Mouse (Mus musculus) urinary bladder, postnatal 36 days (tissue): Measurements from ENCODE around the gene Kcnc2.
"Not testable (repeated sequence)": the region's sequence is repeated elsewhere in the genome, so short reads cannot be mapped to it uniquely, and the experiment has no call there.

ENCODE experiments used
- DNase-seq, 2 experiments: peaks; one replicate each; pipeline ENCODE4 v3.0.0; 2022; ENCODE audit warnings: low spot score in 2 of 2, mixed read lengths in 1 of 2

Gene Kcnc2

DNA sequence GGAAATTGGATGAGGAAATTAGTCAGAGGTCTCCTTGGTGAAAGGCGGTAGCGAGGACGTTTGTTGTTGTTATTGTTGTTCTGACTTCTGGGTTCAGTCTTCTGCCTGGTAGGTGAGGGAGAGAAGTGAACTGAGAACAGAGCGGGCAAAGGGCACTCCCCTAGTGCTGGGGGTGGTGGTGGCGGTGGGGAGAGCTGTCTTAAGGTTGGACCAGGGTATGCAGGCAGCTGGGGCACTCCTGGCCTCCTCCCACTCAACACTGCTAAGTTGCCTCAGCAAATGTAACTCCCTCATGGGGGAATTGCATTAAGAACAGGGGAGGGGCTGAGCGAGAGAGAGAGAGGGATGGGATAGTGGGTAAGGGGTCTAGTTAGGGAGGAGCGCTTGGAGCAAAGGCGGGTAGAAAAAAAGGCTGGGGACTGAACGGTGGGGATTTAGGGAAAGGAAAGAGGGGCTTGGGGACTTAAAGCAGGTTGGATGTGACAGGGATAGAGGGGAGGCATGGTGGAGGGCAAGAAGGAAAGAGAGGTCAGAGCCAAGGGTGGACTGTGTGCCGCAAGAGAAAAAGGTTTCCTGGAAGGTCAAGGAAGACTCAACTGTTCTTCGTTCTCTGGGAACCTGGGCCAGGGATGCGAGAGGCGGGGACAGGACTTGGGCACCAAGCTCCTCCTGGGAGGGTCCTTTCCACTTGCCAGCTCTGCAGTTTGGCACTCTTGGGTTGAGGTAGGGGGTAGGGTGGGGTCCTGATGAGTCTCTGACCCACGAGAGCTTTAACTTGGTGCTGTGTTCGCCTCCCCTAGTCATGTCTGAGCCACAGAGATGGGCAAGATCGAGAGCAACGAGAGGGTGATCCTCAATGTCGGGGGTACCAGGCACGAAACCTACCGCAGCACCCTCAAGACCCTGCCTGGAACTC lies at the start of gene Kcnc2:
Kcnc2 (plus strand) TSS at position 235 of the 916 bp plus-strand sequence.
- no peak for DNase-seq

- no peak for DNase-seq
Observed at GRCm38 (mm10) chr10:112227073-112227472, 43.8 kb upstream of the Kcnc2 start.

DNA sequence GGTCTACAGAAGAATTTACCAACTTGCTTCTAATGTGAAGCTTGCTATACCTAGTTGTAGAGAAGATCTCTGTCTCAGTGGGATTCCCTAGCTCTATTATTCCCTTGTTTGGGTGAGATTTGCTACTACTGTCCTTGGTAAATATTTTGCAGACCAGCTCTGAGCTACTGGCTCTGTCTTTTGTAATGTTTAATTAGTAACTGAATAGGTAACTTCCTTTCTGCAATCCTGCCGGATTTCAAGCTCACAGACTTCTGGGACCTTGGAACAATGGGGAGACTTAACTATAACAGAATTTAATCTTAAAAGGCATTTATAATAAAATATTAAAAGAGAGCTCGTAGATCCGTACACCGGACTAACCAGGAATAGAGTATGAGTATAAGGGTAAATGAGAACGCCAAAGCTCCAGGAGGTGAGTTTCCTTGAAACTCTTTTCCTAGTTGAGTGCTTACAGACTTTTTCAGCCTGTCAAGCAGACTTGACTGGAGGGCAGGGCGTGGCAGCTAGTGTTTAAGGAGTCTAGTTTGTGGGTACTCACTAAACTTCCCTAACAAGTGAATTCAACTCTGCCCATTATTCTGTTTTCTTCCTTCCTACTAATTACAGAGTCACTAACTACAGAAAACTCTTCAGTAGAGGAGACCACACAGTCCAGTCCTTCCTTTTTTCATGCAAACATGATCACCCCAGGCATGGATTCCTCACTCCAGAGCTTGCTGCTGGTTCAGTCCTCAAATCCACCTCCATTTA lies 41.7 kb upstream of the Kcnc2 start:
- DNase-seq, result not testable (repeated sequence)

GRCm38 (mm10) chr10:112232733-112233132 lies 38.2 kb upstream of the Kcnc2 start:
- DNase-seq, result not testable (repeated sequence)

DNA sequence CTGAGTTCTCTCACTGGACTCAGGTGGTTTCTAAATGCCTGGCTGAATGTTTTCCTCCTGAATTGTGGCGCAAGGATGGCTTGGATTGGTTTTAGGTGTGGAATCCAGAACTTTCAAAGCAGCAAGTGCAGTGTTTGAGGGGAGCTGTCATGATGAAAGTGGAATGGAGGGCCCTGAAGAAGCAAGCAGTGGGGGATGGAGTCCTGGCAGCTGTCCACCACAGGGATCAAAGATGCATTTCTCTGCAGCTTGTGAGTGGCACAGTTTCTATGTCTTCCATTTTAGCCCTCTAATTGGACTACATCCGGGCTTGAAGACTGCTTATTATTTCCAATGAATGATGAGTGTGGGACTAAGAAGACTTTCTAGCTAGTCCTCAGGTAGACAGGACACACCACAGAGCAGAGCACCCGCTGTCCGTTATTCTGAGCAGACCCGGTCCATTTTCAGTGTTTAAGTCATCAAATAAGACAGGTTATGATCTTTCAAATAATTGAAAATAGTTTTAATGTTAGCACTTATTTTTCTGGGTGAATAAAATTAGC lies 35.5 kb upstream of the Kcnc2 start:
- DNase-seq, result not testable (repeated sequence)

DNA sequence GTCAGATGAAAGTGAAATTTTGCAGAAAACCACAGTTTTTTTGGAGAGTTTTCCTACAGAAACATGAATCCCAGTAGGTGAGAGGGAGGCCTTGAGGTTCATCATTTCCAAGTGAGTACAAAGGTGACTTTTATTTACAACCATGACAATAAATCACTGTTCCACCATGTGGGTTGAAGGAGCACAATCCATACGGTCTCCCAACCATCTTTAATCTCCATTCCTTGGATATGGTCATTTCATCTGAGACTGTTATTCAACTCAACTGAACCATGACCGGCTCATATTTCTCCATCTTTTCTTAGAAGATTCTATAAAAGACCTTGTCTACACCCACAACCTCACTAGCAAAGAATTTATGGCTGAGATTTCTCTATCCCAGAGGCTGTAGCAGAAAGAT lies 22.6 kb upstream of the Kcnc2 start:
- DNase-seq, result no peak

- no peak for DNase-seq
Observed at GRCm38 (mm10) chr10:112263467-112263866, 7.5 kb upstream of the Kcnc2 start.

DNA sequence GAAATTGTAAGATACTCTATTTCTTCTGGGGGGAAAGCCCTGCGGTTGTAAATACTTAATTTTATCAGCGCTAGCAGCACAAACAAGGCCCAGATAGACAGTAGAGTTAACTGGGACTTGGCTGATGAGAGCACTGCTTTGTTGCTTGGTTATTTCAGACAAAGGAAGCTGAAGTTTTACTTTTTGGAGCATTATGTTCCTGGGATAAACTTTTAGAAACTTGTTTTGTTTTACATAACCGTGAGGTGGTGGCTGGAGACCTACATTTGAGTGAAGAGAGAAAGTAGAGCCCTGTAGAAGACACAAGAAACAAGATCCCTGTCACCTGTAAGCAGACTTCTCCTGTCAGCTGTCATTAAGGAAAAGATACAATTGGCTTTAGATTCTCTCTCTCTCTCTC lies 1.4 kb upstream of the Kcnc2 start:
- DNase-seq, result no peak

DNA sequence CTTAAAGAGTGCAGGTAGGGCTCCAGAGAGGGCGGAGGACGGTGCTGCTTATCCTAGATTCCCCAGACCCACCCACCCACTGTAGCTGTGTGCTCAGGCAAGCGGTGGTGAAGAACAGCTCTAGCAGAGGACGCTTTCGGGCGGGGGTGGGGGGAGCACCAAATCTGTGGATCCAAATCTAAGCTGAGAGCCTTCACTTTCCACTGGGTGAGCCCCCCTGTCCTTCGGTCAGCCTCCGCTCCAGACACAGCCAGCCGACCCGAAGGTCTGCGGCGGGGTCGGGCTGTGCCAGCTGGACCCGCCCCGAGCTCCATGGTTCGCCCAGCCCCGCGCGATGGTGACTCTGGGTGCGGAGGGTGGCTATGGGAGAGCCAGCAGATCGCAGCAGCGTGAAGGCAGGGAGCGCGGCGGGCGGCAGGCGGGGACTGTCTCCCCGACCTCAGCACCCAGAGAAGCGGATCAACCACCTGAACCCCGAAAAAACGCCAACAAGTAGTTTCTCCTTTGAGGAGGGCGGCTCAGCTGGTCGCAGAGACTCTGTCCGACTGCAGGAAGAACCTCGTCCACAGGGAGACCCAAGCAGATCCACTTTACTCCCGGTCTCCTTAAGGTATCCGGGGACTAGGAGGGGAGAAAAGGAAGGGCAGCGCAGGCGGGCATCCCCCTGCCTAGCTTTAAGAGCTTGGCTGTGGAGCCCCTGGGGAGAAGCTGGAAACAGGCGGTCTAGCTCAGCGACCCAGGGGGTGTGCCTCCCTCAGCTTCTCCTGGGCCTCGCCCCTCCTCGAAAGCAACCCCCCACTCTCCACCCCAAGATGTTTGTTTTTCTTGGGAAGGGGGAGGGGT lies 761 bp upstream of the Kcnc2 start:
- DNase-seq, result no peak

GRCm38 (mm10) chr10:112271803-112272165 lies 863 bp downstream of the Kcnc2 start:
- DNase-seq, result no peak

DNA sequence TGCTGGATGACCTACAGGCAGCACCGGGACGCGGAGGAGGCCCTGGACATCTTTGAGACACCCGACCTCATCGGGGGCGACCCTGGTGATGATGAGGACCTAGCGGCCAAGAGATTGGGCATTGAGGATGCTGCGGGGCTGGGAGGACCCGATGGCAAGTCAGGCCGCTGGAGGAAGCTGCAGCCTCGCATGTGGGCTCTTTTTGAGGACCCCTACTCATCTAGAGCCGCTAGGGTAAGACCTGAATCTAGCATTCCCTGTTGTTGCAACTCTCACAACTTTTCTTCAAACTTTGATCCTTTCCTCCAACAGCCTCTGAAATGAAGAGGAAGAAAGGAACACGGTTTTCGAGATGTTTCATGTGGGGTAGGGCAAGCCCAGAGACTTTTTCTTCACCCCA lies 1.2 kb downstream of the Kcnc2 start:
- DNase-seq, result no peak

GRCm38 (mm10) chr10:112277996-112278395 lies 7.1 kb downstream of the Kcnc2 start:
- no peak for DNase-seq

GRCm38 (mm10) chr10:112315136-112315535 lies 44.2 kb downstream of the Kcnc2 start:
- no peak for DNase-seq

DNA sequence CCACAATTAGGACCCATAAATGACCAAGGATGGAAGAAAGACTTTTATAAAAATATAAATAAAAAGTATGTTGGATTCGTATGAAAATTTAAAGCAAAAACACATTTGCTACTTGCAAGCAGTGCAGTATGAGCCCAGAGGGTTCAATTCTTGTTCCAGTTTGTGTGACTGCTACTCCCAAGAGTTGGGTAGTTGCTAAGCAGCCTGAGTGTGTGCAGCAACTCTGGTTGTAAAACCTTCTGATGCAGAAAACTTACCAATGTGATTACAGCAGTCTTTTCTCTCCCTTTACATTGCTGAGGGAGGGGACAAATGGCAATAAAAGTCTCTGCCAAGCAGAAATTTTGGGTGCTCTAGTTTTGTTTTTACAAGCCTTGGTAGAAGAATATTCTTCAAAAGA lies 46.9 kb downstream of the Kcnc2 start:
- no peak for DNase-seq

DNA sequence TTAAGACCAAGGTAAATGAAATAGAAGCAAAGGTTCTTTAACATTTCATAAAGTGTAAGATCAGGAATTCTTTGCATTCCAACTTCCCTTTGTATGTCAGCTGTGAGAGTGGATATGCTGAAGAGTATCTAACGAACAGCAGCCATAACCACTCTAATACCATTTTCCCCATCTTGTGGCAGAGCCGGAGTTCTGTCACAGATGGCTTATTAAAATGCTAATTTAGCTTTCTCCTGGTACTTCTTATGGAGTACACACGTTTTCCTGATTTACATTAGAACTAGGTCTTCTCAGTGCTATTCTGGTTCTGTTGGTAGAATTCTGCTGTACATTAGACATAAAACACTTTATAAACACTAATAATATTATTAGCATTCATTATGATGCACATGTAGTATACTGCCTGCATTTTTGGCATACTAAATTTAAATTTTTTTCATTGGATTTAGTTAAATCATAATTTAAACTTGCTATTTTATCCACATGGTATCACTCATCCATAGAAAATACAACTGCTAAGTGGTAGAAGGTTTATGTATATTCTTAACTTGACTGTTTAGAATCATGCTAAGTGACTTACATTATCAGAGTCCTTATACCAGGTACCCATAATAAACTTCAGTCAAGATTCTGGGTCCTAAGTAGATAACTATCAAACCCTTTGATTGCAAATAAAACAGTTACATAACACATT lies 86.9 kb downstream of the Kcnc2 start:
- no peak for DNase-seq

GRCm38 (mm10) chr10:112358363-112358704 lies 87.4 kb downstream of the Kcnc2 start:
- DNase-seq, result no peak

- DNase-seq, result no peak
Observed at GRCm38 (mm10) chr10:112360704-112361103, 89.8 kb downstream of the Kcnc2 start.

DNA sequence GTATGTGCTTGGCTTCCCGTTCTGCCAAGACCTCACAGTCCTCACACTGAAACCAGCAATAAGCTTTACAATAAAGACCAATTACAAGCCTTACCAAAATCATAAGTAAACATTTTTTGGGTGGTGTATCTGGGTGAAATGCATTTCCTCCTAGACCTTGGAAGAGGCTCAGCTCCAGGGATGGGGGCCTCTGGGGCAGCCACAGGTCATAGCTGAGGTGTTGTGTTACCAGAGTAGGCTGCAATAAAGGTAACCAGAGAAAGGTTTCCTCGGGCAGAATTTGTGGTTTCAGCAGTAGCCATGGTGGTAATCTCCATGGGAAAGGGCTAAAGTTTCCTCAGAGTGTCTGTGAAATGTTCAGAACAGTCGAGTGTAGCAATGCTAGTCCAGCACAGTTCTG lies 97.4 kb downstream of the Kcnc2 start:
- DNase-seq, result no peak

GRCm38 (mm10) chr10:112377163-112377562 lies 106.2 kb downstream of the Kcnc2 start:
- no peak for DNase-seq

- no peak for DNase-seq
Observed at GRCm38 (mm10) chr10:112378465-112378864, 107.5 kb downstream of the Kcnc2 start.

DNA sequence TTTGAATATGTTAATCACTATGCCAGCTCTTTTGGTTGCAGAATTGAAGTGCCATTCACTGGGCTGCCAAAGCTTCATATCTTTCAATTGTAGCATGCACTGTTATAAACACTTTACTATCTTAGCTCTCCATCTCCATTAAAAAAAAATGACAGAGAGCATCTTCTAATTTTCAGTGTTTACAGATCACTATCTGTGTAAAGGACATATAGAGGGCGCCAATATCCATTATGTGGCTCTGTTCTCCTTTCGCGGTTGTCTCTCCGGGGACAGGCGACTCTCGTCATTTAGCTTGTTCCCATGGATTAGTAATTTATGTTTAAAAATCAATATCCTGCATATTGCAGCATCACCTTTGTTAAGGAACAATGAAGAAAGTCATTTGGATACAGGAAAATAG lies 109.7 kb downstream of the Kcnc2 start:
- no peak for DNase-seq
